Mouse (Mus musculus) intestine, postnatal 0 days (tissue): ENCODE measurements around the gene Pitpnc1. TPM values are rescaled to one million over a fixed set of nuclear protein-coding genes. Genes with fewer than 3 reads are reported as not detected.

Experiments
- ATAC-seq: fragments of 200-750 bp; cut with Nextera tagmentation; 2 replicates; pipeline ENCODE4 v1.8.0; 2017; ENCODE audit warnings: mild to moderate bottlenecking, moderate TSS enrichment, moderate library complexity
- H3K27ac ChIP-seq: fragments of 300-500 bp; sonication (generic); 2 replicates; pipeline ENCODE4 v1.5.1; 2014; ENCODE audit warnings: mild to moderate bottlenecking, low read depth, low read length, moderate library complexity
- H3K27me3 ChIP-seq: fragments of 300-500 bp; sonication (generic); replicated peaks from 2 replicates; pipeline ENCODE4 v1.6.1; 2014; ENCODE audit warnings: low read length, mixed read lengths; ENCODE audit not compliant: control insufficient read depth, insufficient read depth
- H3K36me3 ChIP-seq: fragments of 300-500 bp; sonication (generic); 2 replicates; pipeline ENCODE4 v1.6.1; 2014; ENCODE audit warnings: mild to moderate bottlenecking, moderate library complexity; ENCODE audit not compliant: control insufficient read depth, insufficient read depth
- H3K4me1 ChIP-seq: fragments of 300-500 bp; sonication (generic); replicated peaks from 2 replicates; pipeline ENCODE4 v1.6.1; 2014; ENCODE audit warnings: antibody characterized with exemption, low read length, mixed read lengths; ENCODE audit not compliant: control insufficient read depth, insufficient read depth
- H3K4me2 ChIP-seq: fragments of 300-500 bp; sonication (generic); replicated peaks from 2 replicates; pipeline ENCODE4 v1.6.1; 2014; ENCODE audit warnings: low read depth, mild to moderate bottlenecking, moderate library complexity
- H3K4me3 ChIP-seq: fragments of 300-500 bp; sonication (generic); 2 replicates; pipeline ENCODE4 v1.5.1; 2014; ENCODE audit warnings: low read depth, low read length
- H3K9ac ChIP-seq: fragments of 300-500 bp; sonication (generic); 2 replicates; pipeline ENCODE4 v1.6.1; 2014; ENCODE audit warnings: mild to moderate bottlenecking, low read depth, low read length
- H3K9me3 ChIP-seq: fragments of 300-500 bp; sonication (generic); 2 replicates; pipeline ENCODE4 v1.6.1; 2016; ENCODE audit warnings: mixed run types; ENCODE audit not compliant: control insufficient read depth
- CTCF ChIP-seq: sonication (generic); IDR thresholded peaks from 2 replicates; pipeline ENCODE4 v1.5.1; 2016; ENCODE audit warnings: low read depth, mild to moderate bottlenecking, control low read depth, antibody characterized with exemption, moderate library complexity
- WGBS: fragments of 180-500 bp; shearing (Covaris S2); extraction: QIAGEN DNeasy Blood & Tissue Kit; methylation state at CpG from one replicate; pipeline ENCODE4 v1.1.7; 2014; 5-methylcytosine and 5-hydroxymethylcytosine counted together
- polyA plus RNA-seq: library from polyadenylated mRNA; unstranded; fragments of >200 nt; fragmentation: Nextera tagmentation; extraction: Ambion mirVana; gene quantifications from 2 replicates; pipeline ENCODE4 v1.2.1, GENCODE M21; 2015

Gene Pitpnc1
- polyA plus RNA-seq, 1 experiment from 2014 or later, result 4.4 TPM

DNA sequence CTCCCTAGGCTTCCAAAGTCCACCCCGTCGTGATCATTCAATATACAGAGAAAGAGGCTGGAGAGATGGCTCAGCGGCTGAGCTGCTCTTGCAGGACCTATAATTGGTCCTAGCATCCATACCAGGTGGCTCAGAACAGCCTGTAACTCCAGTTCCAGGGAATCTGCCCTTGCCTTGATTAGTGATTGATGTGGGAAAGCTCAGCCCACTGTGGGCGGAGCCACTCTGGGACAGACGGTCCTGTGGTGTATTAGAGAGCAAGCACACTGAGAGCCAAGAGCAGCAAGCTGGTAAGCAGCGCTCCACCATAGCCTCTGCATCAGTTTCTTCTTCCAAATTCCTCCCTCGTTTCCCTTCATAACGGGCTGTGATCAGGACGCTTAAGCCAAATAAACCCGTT is 150.6 kb downstream of the Pitpnc1 start:
- H3K27me3 ChIP-seq, result no peaks in the 10 kb centered on the region
- H3K36me3 ChIP-seq, result no peaks in the 10 kb centered on the region
- H3K4me3 ChIP-seq, result no peak overlapping the region
- 69% methylated on average over 10 of the region's 10 CpGs for WGBS
- H3K27ac ChIP-seq, result no peak overlapping the region
- no peak overlapping the region for H3K4me2 ChIP-seq
- no peaks in the 10 kb centered on the region for H3K9me3 ChIP-seq
- no peak for TF ChIP-seq CTCF
- no peak overlapping the region for H3K9ac ChIP-seq
- no peaks in the 10 kb centered on the region for H3K4me1 ChIP-seq
- ATAC-seq, result no peak

GRCm38 (mm10) chr11:107317653-107318281 is 152.7 kb downstream of the Pitpnc1 start:
- no peak overlapping the region for H3K27ac ChIP-seq
- no peak overlapping the region for H3K4me2 ChIP-seq
- H3K36me3 ChIP-seq, result no peaks in the 10 kb centered on the region
- no peak for TF ChIP-seq CTCF
- H3K9ac ChIP-seq, result no peak overlapping the region
- 66% methylated on average over 14 of the region's 14 CpGs for WGBS
- H3K9me3 ChIP-seq, result no peaks in the 10 kb centered on the region
- H3K4me1 ChIP-seq, result no peaks in the 10 kb centered on the region
- H3K4me3 ChIP-seq, result no peak overlapping the region
- no peaks in the 10 kb centered on the region for H3K27me3 ChIP-seq
- ATAC-seq, result no peak

- no peak overlapping the region for H3K4me2 ChIP-seq
- H3K36me3 ChIP-seq, result no peaks in the 10 kb centered on the region
- no peak for TF ChIP-seq CTCF
- H3K4me3 ChIP-seq, result no peak overlapping the region
- H3K9me3 ChIP-seq, result no peaks in the 10 kb centered on the region
- H3K27ac ChIP-seq, result no peak overlapping the region
- H3K4me1 ChIP-seq, result no peaks in the 10 kb centered on the region; the same call in 1 of the 2 replicates
- no peak overlapping the region for H3K9ac ChIP-seq
- WGBS, result 75% methylated on average over 15 of the region's 15 CpGs
- H3K27me3 ChIP-seq, result no peaks in the 10 kb centered on the region
- ATAC-seq, result no peak
Measured at GRCm38 (mm10) chr11:107315475-107315874, 155.0 kb downstream of the Pitpnc1 start.

DNA sequence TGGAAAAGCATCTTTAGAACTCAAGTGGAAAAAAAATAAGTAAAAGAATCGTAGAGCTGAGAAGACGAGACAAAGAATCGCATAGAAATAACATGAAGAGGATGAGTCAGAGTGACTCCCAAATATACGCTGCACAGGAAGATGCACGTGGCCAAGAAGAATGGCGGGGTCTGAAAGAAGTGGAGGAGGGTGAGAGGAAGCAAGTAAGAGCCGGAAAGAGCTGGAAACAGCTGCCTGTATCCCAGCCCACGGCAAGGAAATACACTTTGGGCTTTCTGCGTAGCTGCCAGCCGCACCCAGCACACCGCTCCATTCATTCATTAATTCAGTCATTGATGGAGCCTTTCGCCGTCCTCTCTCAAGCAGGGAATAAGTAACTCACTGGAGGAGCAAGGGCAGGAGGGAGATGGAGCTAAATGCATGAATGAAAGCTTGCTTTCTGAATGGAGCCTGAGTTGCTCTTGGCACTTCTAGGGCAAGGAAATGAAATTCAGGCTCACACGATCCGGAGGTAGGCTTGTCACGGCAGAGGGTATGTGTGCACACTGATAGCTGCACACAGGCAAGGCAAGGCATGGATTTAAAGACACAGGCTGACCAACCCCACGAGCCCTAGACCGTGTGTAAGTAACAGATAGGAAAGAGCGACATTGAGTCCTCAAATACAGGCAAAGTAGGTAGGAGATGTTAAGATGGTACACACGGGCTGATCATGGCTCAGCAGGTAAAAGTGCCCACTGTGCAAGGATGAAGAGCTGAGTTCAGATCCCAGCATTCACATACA is 160.0 kb downstream of the Pitpnc1 start:
- H3K36me3 ChIP-seq, result no peaks in the 10 kb centered on the region
- no peak for TF ChIP-seq CTCF
- no peak overlapping the region for H3K27ac ChIP-seq
- H3K4me2 ChIP-seq, result no peak overlapping the region
- WGBS, result 67% methylated on average over 20 of the region's 20 CpGs
- H3K9ac ChIP-seq, result no peak overlapping the region
- H3K9me3 ChIP-seq, result no peaks in the 10 kb centered on the region
- ATAC-seq, result no peak
- H3K4me3 ChIP-seq, result no peak overlapping the region
- no peaks in the 10 kb centered on the region for H3K27me3 ChIP-seq
- H3K4me1 ChIP-seq, result no peaks in the 10 kb centered on the region; the same call in 1 of the 2 replicates

DNA sequence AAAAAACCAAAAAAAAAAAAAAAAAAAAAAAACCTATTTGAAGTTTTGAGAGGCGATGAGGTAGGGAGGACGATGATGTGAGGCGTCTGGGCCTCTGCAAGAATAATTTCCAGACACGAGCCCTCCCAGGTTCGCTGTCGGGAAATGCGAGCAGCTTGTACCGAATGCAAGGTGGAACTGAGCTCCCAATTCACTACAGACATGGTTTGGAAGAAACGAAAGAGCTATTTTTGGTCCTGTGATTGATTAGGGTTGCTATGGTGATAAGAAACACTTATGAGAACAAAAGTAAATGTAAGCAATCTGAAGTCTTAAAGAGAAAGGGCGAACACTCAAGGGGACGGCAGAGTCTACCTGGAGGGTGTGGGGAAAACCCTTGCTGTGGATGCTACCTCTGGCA is 164.3 kb downstream of the Pitpnc1 start:
- Histone ChIP-seq H3K4me1 (no peaks in the 10 kb centered on the region; the same call in 1 of the 2 replicates), H3K27ac (no peak overlapping the region), H3K4me3 (no peak overlapping the region), H3K9ac (no peak overlapping the region), H3K27me3 (no peaks in the 10 kb centered on the region), H3K9me3 (no peaks in the 10 kb centered on the region), H3K36me3 (no peaks in the 10 kb centered on the region), H3K4me2 (no peak overlapping the region)
- 66% methylated on average over 11 of the region's 11 CpGs for WGBS
- ATAC-seq, result no peak
- TF ChIP-seq CTCF, result no peak

GRCm38 (mm10) chr11:107302141-107302540 is 168.4 kb downstream of the Pitpnc1 start:
- Histone ChIP-seq H3K4me3 (no peak overlapping the region), H3K36me3 (no peaks in the 10 kb centered on the region), H3K27me3 (no peaks in the 10 kb centered on the region), H3K27ac (no peak overlapping the region), H3K9me3 (peaks cover 3% of the 10 kb centered on the region; the same call in 1 of the 2 replicates), H3K4me1 (no peaks in the 10 kb centered on the region), H3K4me2 (no peak overlapping the region), H3K9ac (no peak overlapping the region)
- no peak for ATAC-seq
- 92% methylated on average over 4 of the region's 4 CpGs for WGBS
- no peak for TF ChIP-seq CTCF
